Mouse (Mus musculus) olfactory bulb, adult 2 months (tissue): ENCODE measurements around the gene Gm28778. TPM values are rescaled to one million over a fixed set of nuclear protein-coding genes. Genes with fewer than 3 reads are reported as not detected.
A peak's percentile ranks its signal among the peaks of the same experiment; 100 is the strongest.
"Not testable (repeated sequence)": the region's sequence is repeated elsewhere in the genome, so short reads cannot be mapped to it uniquely, and the experiment has no call there.

Experiments
- H3K27ac ChIP-seq: fragments of 200-500 bp; 2 replicates; pipeline ENCODE4 v1.5.1; 2012; ENCODE audit warnings: low read depth, low read length; ENCODE audit not compliant: insufficient read depth
- H3K4me1 ChIP-seq: fragments of 200-500 bp; 2 replicates; pipeline ENCODE4 v1.6.1; 2012; ENCODE audit warnings: low read length; ENCODE audit not compliant: control insufficient read depth, insufficient read depth
- H3K4me3 ChIP-seq: fragments of 200-500 bp; 2 replicates; pipeline ENCODE4 v1.5.1; 2012; ENCODE audit warnings: mild to moderate bottlenecking, low read depth, low read length, moderate library complexity; ENCODE audit not compliant: insufficient read depth
- CTCF ChIP-seq: fragments of 200-500 bp; IDR thresholded peaks from 2 replicates; pipeline ENCODE4 v1.5.1; 2012; ENCODE audit warnings: low read depth, mild to moderate bottlenecking, low read length, moderate library complexity; ENCODE audit not compliant: insufficient read depth
- POLR2A ChIP-seq: fragments of 200-500 bp; IDR thresholded peaks from 2 replicates; pipeline ENCODE4 v1.6.1; 2012; ENCODE audit warnings: mild to moderate bottlenecking, low read depth, low read length, moderate library complexity; ENCODE audit not compliant: insufficient read depth
- WGBS: fragments of 180-500 bp; shearing (Covaris S2); methylation state at CpG from one replicate; pipeline ENCODE4 v1.1.7; 2018; 5-methylcytosine and 5-hydroxymethylcytosine counted together
- polyA plus RNA-seq: library from polyadenylated mRNA; stranded (reverse); fragments of >200 nt; gene quantifications from 2 replicates; pipeline ENCODE4 v1.2.4, GENCODE M21; 2012; ENCODE audit warnings: low replicate concordance; ENCODE audit not compliant: missing spikeins, insufficient read depth, insufficient read length

The Gm28778 gene
- not detected in 2 replicates for polyA plus RNA-seq

- H3K27ac ChIP-seq, result 0 out of 2 replicates have a peak within 1 kb of the TSS, but pooled peaks have one; percentile 29
- peak within 1 kb of the TSS; percentile 69 for H3K4me3 ChIP-seq
- under 1% methylated on average over 66 of the region's 66 CpGs for WGBS
- no peaks in the 10 kb centered on the region for H3K4me1 ChIP-seq
- peak; percentile 89; the same call in 1 of the 2 replicates for TF ChIP-seq POLR2A
- no peak for TF ChIP-seq CTCF
Measured at GRCm38 (mm10) chr1:53296581-53297383, at the start of gene Gm28778, which contains the start of the genes Pms1 and Ormdl1. Gene Gm28778, plus strand, starts transcription at chr1:53297111. Gene Pms1, minus strand, starts transcription at chr1:53297018. Gene Ormdl1, plus strand, starts transcription at chr1:53297095.

- H3K4me1 ChIP-seq, H3K4me3 ChIP-seq, H3K27ac ChIP-seq: not testable (repeated sequence)
Measured at GRCm38 (mm10) chr1:53264958-53265612, 31.8 kb upstream of the Gm28778 start.

- no peak overlapping the region for H3K27ac ChIP-seq
- H3K4me3 ChIP-seq, result no peak overlapping the region
- 73% methylated on average over 3 of the region's 3 CpGs for WGBS
- H3K4me1 ChIP-seq, result no peaks in the 10 kb centered on the region
- no peak for TF ChIP-seq CTCF
Measured at GRCm38 (mm10) chr1:53269901-53270300, 27.0 kb upstream of the Gm28778 start.

DNA sequence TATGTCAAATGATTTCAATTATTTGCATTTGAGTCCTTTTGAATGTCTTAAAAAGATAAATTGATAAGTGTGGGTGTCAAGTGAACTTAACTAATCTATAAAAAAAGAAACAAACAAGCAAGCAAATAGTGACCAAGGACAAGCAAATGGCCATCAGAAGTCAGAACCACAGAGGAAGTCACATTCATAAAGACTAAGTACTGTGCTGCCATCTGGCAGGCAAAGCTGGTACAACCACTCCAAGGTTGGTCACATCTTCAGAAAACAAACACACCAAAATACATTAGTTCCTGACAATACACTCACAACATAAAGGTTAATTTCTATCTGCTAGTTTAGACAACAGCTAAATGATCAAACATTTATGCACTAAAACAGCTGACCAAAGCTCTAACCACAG is 24.3 kb upstream of the Gm28778 start:
- Histone ChIP-seq H3K4me1 (no peaks in the 10 kb centered on the region), H3K4me3 (no peak overlapping the region), H3K27ac (no peak overlapping the region)
- TF ChIP-seq CTCF (no peak), POLR2A (no peak)

GRCm38 (mm10) chr1:53291197-53291596 is 5.7 kb upstream of the Gm28778 start:
- H3K27ac ChIP-seq, result no peak overlapping the region
- H3K4me3 ChIP-seq, result no peak overlapping the region
- WGBS, result 82% methylated on average over 3 of the region's 3 CpGs
- TF ChIP-seq POLR2A (no peak), CTCF (no peak)
- no peaks in the 10 kb centered on the region for H3K4me1 ChIP-seq

DNA sequence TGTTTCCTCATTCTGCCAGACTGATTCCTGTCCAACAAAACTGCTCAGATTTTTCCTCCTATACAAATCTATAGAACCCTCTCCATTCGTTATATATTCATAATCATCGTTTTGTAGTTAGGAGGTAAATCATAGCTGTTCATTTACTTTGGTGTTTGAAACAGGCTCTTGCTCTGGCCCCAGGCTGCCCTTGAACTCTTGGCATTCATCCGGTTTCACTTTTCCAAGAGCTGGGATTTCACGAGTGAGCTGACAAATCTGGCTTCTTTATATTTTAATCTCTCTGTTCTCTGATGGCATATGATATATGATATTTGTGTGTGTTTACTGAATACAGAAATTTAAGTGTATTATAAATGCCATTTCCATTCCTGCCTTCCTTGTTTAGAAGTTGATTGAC is 3.6 kb downstream of the Gm28778 start:
- Histone ChIP-seq H3K4me1 (no peaks in the 10 kb centered on the region), H3K4me3 (no peak overlapping the region), H3K27ac (no peak overlapping the region)
- TF ChIP-seq POLR2A, result no peak
- no peak for TF ChIP-seq CTCF
- 87% methylated on average over 4 of the region's 4 CpGs for WGBS

DNA sequence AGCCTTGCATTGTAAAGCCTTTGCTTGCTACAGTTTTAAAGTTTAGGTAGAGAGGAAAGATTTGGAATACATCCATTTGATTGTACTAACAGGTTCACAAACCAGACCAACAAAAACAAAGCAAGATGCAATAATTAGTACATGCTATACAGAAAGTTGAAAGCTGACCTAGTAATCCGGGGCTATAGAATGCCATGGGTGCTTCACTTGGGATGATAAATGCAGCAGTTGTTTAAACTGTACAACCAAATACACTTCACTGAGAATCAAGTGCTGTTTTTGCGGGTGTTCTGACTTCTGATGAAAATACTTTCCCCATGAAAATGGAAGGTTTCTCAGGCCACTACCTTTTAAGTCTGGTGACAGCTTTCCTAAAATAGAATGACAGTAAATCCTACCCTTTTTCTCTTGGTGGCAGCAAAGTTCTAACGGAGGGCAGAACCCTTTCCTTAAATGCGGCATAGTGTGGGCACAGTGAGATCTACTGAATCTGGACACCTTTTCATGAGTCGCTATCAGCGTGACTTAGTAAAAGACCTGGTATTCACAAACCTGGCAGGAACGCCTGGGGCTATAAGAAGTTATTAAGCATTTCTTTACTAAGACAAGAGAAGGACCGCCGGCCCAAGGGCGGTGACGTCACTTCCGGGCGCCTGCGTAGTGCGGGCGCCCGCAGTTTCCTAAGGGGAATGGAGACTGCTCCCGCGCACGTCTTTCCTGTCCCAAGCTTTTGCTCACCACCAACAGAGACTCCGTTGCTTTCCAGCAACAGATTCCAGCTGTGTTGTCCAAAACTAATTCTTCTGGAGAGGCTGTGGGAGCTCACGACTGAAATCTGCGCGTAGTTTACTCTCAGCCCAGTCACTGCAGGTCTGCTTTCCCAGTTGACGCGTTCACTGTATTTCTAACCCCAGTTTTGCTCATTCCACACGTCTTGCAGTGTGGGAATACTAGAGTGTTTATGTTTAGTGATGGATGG is 16.4 kb downstream of the Gm28778 start, which contains the start of gene Osgepl1:
Gene Osgepl1, plus strand, starts transcription at position 636 of the 979 bp plus-strand sequence.
- whole genome bisulfite sequencing, result 1% methylated on average over 27 of the region's 27 CpGs
- TF ChIP-seq CTCF (no peak), POLR2A (peak; percentile 93)
- no peaks in the 10 kb centered on the region for H3K4me1 ChIP-seq
- H3K4me3 ChIP-seq, result peak within 1 kb of the TSS; percentile 79
- peak within 1 kb of the TSS; percentile 90 for H3K27ac ChIP-seq

DNA sequence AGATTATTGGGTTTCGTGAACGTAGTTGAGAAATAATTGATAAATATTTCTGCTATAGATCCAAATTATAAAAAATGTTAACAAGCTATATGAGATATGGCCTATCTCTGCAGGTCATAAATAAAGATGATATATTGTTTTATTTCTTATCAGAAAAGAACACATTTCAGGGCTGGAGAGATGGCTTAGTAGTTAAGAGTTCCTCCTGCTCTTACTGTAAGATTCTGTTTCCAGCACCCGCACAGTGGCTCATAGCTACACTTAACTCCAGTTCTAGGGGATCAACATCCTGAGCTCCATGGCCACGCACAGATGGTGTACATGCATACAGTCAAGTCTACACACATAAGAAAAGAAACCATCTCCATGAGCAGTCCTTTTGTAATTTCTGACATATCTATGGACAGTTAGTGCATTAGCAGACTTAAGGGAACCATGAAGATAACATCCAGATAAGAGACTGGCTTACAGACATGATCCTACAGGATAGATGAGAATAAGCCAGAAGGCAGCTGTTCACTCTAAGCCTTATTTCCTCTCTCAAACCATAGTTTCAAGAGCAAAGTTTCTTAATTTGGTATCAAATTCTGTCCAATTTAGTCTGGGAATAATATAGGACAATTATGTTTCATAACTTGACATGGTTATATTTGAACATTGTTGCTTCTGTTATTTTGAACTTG is 24.9 kb downstream of the Gm28778 start:
- Histone ChIP-seq H3K4me1 (no peaks in the 10 kb centered on the region), H3K27ac (no peak overlapping the region), H3K4me3 (no peak overlapping the region)
- 96% methylated on average over 4 of the region's 4 CpGs for WGBS
- TF ChIP-seq POLR2A (no peak), CTCF (no peak)
